Mouse (Mus musculus): Measurements from ENCODE around the gene Rnf5. TPM values are rescaled to one million over a fixed set of nuclear protein-coding genes. Genes with fewer than 3 reads are reported as not detected.

Rnf5 gene
- polyA plus RNA-seq, 1 experiment: 175 TPM

- no peak overlapping the region for H3K27ac ChIP-seq (ENCODE audit: control insufficient read depth, insufficient read depth, low read length)
- no peaks in the 10 kb centered on the region for H3K36me3 ChIP-seq (ENCODE audit: control insufficient read depth, insufficient read depth, low read length)
- 73% methylated on average over 13 of the region's 13 CpGs for WGBS
- TF ChIP-seq CTCF (IDR thresholded peaks at IDR 0.05; ENCODE audit: borderline replicate concordance, control insufficient read depth, extremely low read depth, insufficient read depth, low read length, poor library complexity): no peak
- no peak for TF ChIP-seq POLR2A (IDR thresholded peaks at IDR 0.05; ENCODE audit: control insufficient read depth, extremely low read depth, insufficient read depth, low read length, poor library complexity)
- no peaks in the 10 kb centered on the region for H3K27me3 ChIP-seq (ENCODE audit: control insufficient read depth, insufficient read depth, low read length)
- no peaks in the 10 kb centered on the region for H3K4me1 ChIP-seq (replicated peaks; ENCODE audit: control insufficient read depth, insufficient read depth, low read length)
- H3K4me3 ChIP-seq (ENCODE audit: control insufficient read depth, insufficient read depth, low read length): no peak overlapping the region
- DNase-seq: no peak
These were observed 35.1 kb downstream of the Rnf5 start for GRCm38 (mm10) chr17:34568421-34568820.

DNA sequence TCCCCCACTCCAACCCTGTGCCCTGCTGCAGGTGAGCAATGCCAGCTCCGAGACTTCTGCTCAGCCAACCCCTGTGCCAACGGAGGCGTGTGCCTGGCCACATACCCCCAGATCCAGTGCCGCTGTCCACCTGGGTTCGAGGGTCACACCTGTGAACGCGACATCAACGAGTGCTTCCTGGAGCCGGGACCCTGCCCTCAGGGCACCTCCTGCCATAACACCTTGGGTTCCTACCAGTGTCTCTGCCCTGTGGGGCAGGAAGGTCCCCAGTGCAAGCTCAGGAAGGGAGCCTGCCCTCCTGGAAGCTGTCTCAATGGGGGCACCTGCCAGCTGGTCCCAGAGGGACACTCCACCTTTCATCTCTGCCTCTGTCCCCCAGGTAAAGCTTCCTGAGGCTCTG is 36.2 kb downstream of the Rnf5 start:
- Histone ChIP-seq H3K4me1 (replicated peaks; ENCODE audit: control insufficient read depth, insufficient read depth, low read length) (no peaks in the 10 kb centered on the region), H3K27ac (ENCODE audit: control insufficient read depth, insufficient read depth, low read length) (no peak overlapping the region), H3K36me3 (ENCODE audit: control insufficient read depth, insufficient read depth, low read length) (no peaks in the 10 kb centered on the region), H3K4me3 (ENCODE audit: control insufficient read depth, insufficient read depth, low read length) (no peak overlapping the region), H3K27me3 (ENCODE audit: control insufficient read depth, insufficient read depth, low read length) (no peaks in the 10 kb centered on the region)
- TF ChIP-seq CTCF (IDR thresholded peaks at IDR 0.05; ENCODE audit: borderline replicate concordance, control insufficient read depth, extremely low read depth, insufficient read depth, low read length, poor library complexity) (no peak), POLR2A (IDR thresholded peaks at IDR 0.05; ENCODE audit: control insufficient read depth, extremely low read depth, insufficient read depth, low read length, poor library complexity) (no peak)
- 89% methylated on average over 9 of the region's 9 CpGs for WGBS
- no peak for DNase-seq

DNA sequence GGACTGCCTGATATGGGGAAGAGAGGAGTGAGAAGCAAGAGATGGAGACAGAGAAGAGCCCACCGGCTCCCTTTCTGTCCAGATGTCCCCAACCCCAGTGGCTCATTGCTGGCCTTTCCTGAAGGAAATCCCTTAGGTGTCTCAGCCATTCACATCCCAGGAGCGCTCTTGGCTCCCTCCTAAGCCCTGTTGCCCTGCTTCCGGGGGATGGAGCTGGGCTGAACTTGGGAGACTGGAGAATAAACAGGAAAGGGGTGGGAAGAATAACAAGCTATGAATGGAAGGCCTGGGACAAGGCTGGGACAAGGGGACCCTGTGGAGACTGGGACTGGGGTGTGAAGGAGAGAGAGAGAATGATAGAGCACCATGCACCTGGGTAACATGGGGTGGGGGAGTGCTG is 38.7 kb downstream of the Rnf5 start:
- DNase-seq: no peak
- no peaks in the 10 kb centered on the region for H3K36me3 ChIP-seq (ENCODE audit: control insufficient read depth, insufficient read depth, low read length)
- 95% methylated on average over 3 of the region's 3 CpGs for WGBS
- no peak overlapping the region for H3K4me3 ChIP-seq (ENCODE audit: control insufficient read depth, insufficient read depth, low read length)
- H3K27me3 ChIP-seq (ENCODE audit: control insufficient read depth, insufficient read depth, low read length): no peaks in the 10 kb centered on the region
- TF ChIP-seq POLR2A (IDR thresholded peaks at IDR 0.05; ENCODE audit: control insufficient read depth, extremely low read depth, insufficient read depth, low read length, poor library complexity) (no peak), CTCF (IDR thresholded peaks at IDR 0.05; ENCODE audit: borderline replicate concordance, control insufficient read depth, extremely low read depth, insufficient read depth, low read length, poor library complexity) (no peak)
- no peak overlapping the region for H3K27ac ChIP-seq (ENCODE audit: control insufficient read depth, insufficient read depth, low read length)
- H3K4me1 ChIP-seq (replicated peaks; ENCODE audit: control insufficient read depth, insufficient read depth, low read length): peaks cover 5% of the 10 kb centered on the region

- Histone ChIP-seq H3K4me3 (ENCODE audit: control insufficient read depth, insufficient read depth, low read length) (no peak within 1 kb of the TSS), H3K27ac (ENCODE audit: control insufficient read depth, insufficient read depth, low read length) (no peak within 1 kb of the TSS)
- WGBS: 26% methylated on average over 6 of the region's 6 CpGs
These were observed 39.5 kb downstream of the Rnf5 start, which contains the start of gene Notch4 for GRCm38 (mm10) chr17:34564003-34564421. Gene Notch4, plus strand, starts transcription at chr17:34564268.

GRCm38 (mm10) chr17:34563354-34563753 is 40.1 kb downstream of the Rnf5 start:
- WGBS: 90% methylated on average over 11 of the region's 11 CpGs
- peaks cover 5% of the 10 kb centered on the region for H3K4me1 ChIP-seq (replicated peaks; ENCODE audit: control insufficient read depth, insufficient read depth, low read length)
- H3K27me3 ChIP-seq (ENCODE audit: control insufficient read depth, insufficient read depth, low read length): no peaks in the 10 kb centered on the region
- H3K36me3 ChIP-seq (ENCODE audit: control insufficient read depth, insufficient read depth, low read length): no peaks in the 10 kb centered on the region
- no peak for DNase-seq
- no peak overlapping the region for H3K4me3 ChIP-seq (ENCODE audit: control insufficient read depth, insufficient read depth, low read length)
- no peak overlapping the region for H3K27ac ChIP-seq (ENCODE audit: control insufficient read depth, insufficient read depth, low read length)
- no peak for TF ChIP-seq CTCF (IDR thresholded peaks at IDR 0.05; ENCODE audit: borderline replicate concordance, control insufficient read depth, extremely low read depth, insufficient read depth, low read length, poor library complexity)
- no peak for TF ChIP-seq POLR2A (IDR thresholded peaks at IDR 0.05; ENCODE audit: control insufficient read depth, extremely low read depth, insufficient read depth, low read length, poor library complexity)

More at GRCm38 (mm10) chr17:34564003-34564421, 39.5 kb downstream of the Rnf5 start, which contains the start of gene Notch4:
- no peak for DNase-seq
- no peaks in the 10 kb centered on the region for H3K36me3 ChIP-seq (ENCODE audit: control insufficient read depth, insufficient read depth, low read length)
- peaks cover 5% of the 10 kb centered on the region for H3K4me1 ChIP-seq (replicated peaks; ENCODE audit: control insufficient read depth, insufficient read depth, low read length)
- no peaks in the 10 kb centered on the region for H3K27me3 ChIP-seq (ENCODE audit: control insufficient read depth, insufficient read depth, low read length)
- TF ChIP-seq POLR2A (IDR thresholded peaks at IDR 0.05; ENCODE audit: control insufficient read depth, extremely low read depth, insufficient read depth, low read length, poor library complexity) (no peak), CTCF (IDR thresholded peaks at IDR 0.05; ENCODE audit: borderline replicate concordance, control insufficient read depth, extremely low read depth, insufficient read depth, low read length, poor library complexity) (no peak)

DNA sequence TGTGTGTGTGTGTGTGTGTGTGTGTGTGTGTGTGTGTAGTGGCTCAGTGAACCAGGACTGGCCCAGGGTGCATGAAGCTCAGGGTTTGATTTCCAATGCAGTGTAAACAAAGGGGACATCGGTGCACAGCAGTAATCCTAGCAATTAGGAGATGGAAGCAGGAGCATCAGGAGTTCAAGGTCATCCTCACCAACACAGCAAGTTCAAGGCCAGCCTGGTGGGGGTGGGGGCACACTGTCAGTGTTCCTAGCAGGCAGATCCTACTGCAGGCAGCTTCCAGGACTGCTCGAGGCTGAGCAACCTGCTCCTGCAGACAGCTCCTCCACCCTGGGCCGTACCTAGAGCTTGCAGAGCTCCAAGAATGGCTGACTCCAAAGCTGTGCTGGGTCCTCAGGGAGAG is 40.9 kb downstream of the Rnf5 start:
- H3K27ac ChIP-seq (ENCODE audit: control insufficient read depth, insufficient read depth, low read length): no peak overlapping the region
- no peak overlapping the region for H3K4me3 ChIP-seq (ENCODE audit: control insufficient read depth, insufficient read depth, low read length)
- TF ChIP-seq POLR2A (IDR thresholded peaks at IDR 0.05; ENCODE audit: control insufficient read depth, extremely low read depth, insufficient read depth, low read length, poor library complexity) (no peak), CTCF (IDR thresholded peaks at IDR 0.05; ENCODE audit: borderline replicate concordance, control insufficient read depth, extremely low read depth, insufficient read depth, low read length, poor library complexity) (no peak)
- WGBS: 93% methylated on average over 3 of the region's 3 CpGs
- DNase-seq: no peak
- no peaks in the 10 kb centered on the region for H3K36me3 ChIP-seq (ENCODE audit: control insufficient read depth, insufficient read depth, low read length)
- no peaks in the 10 kb centered on the region for H3K27me3 ChIP-seq (ENCODE audit: control insufficient read depth, insufficient read depth, low read length)
- H3K4me1 ChIP-seq (replicated peaks; ENCODE audit: control insufficient read depth, insufficient read depth, low read length): peaks cover 5% of the 10 kb centered on the region

DNA sequence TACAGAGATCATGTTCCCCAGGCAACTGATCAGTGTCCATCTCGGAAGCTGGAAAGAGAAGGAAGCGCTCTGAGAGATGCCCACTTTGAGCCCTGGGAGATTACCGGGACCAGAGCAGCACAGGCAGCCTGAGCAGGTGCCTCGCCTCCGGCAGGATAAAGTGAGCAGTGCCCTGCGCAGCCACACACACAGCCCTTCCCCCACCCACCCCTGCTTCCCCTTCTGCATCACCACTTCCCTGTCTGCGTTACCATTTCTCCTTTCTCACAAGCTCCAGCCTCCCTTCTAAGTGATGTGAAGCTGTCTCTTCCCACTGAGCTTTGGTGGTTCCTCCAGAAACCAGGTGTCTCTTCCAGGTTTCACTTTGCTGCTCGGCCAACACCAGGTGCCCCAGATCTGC is 42.3 kb downstream of the Rnf5 start:
- no peak for TF ChIP-seq POLR2A (IDR thresholded peaks at IDR 0.05; ENCODE audit: control insufficient read depth, extremely low read depth, insufficient read depth, low read length, poor library complexity)
- WGBS: 10% methylated on average over 8 of the region's 8 CpGs
- Histone ChIP-seq H3K4me1 (replicated peaks; ENCODE audit: control insufficient read depth, insufficient read depth, low read length) (peaks cover 5% of the 10 kb centered on the region), H3K27me3 (ENCODE audit: control insufficient read depth, insufficient read depth, low read length) (no peaks in the 10 kb centered on the region), H3K4me3 (ENCODE audit: control insufficient read depth, insufficient read depth, low read length) (no peak overlapping the region), H3K36me3 (ENCODE audit: control insufficient read depth, insufficient read depth, low read length) (no peaks in the 10 kb centered on the region), H3K27ac (ENCODE audit: control insufficient read depth, insufficient read depth, low read length) (no peak overlapping the region)
- DNase-seq: no peak
